Mouse (Mus musculus) ES-Bruce4 (cell line): ENCODE measurements around the gene Amn.

Experiments
- CTCF ChIP-seq: IDR thresholded peaks from one replicate; pipeline ENCODE4 v1.8.1; 2011; ENCODE audit warnings: low read depth, low read length
- EP300 ChIP-seq: IDR thresholded peaks from 2 replicates; pipeline ENCODE4 v1.6.1; 2011; ENCODE audit warnings: low read depth, low read length; ENCODE audit not compliant: insufficient read depth
- POLR2A ChIP-seq: IDR thresholded peaks from one replicate; pipeline ENCODE4 v1.8.1; 2011; ENCODE audit warnings: low read length; ENCODE audit not compliant: insufficient read depth

- no peak for TF ChIP-seq CTCF
- no peak for TF ChIP-seq POLR2A
- no peak for TF ChIP-seq EP300
These were observed 38.4 kb downstream of the Amn start for GRCm38 (mm10) chr12:111309256-111309655.
